Mouse (Mus musculus) embryonic facial prominence, embryonic 12.5 days (tissue): ENCODE measurements around the gene Nrde2. TPM values are rescaled to one million over a fixed set of nuclear protein-coding genes. Genes with fewer than 3 reads are reported as not detected.

ENCODE experiments used
- ATAC-seq: fragments of 200-750 bp; cut with Nextera tagmentation; 2 replicates; pipeline ENCODE4 v1.8.0; 2017; ENCODE audit not compliant: insufficient number of reproducible peaks, insufficient read depth, low FRiP score, low TSS enrichment
- H3K27ac ChIP-seq: fragments of 300-500 bp; sonication (generic); 2 replicates; pipeline ENCODE4 v1.5.1; 2016; ENCODE audit warnings: mild to moderate bottlenecking
- H3K27me3 ChIP-seq: fragments of 300-500 bp; sonication (generic); 2 replicates; pipeline ENCODE4 v1.6.1; 2016; ENCODE audit warnings: mild to moderate bottlenecking, moderate library complexity
- H3K36me3 ChIP-seq: fragments of 300-500 bp; sonication (generic); 2 replicates; pipeline ENCODE4 v1.6.1; 2016; ENCODE audit warnings: mild to moderate bottlenecking
- H3K4me1 ChIP-seq: fragments of 300-500 bp; sonication (generic); 2 replicates; pipeline ENCODE4 v1.6.1; 2016
- H3K4me2 ChIP-seq: fragments of 300-500 bp; sonication (generic); replicated peaks from 2 replicates; pipeline ENCODE4 v1.6.1; 2016; ENCODE audit warnings: mild to moderate bottlenecking, moderate library complexity
- H3K4me3 ChIP-seq: fragments of 300-500 bp; sonication (generic); 2 replicates; pipeline ENCODE4 v1.5.1; 2016; ENCODE audit warnings: mild to moderate bottlenecking
- H3K9ac ChIP-seq: fragments of 300-500 bp; sonication (generic); 2 replicates; pipeline ENCODE4 v1.6.1; 2016; ENCODE audit warnings: mild to moderate bottlenecking, moderate library complexity
- H3K9me3 ChIP-seq: fragments of 300-500 bp; sonication (generic); 2 replicates; pipeline ENCODE4 v1.6.1; 2016; ENCODE audit warnings: mild to moderate bottlenecking, moderate library complexity
- WGBS: fragments of 180-500 bp; shearing (Covaris S2); methylation state at CpG from one replicate; pipeline ENCODE4 v1.1.7; 2016; 5-methylcytosine and 5-hydroxymethylcytosine counted together
- polyA plus RNA-seq: library from polyadenylated mRNA; unstranded; fragments of >200 nt; fragmentation: Nextera tagmentation; extraction: Ambion mirVana; gene quantifications from 2 replicates; pipeline ENCODE4 v1.2.1, GENCODE M21; 2016

Nrde2 gene
- polyA plus RNA-seq, 1 experiment from 2014 or later: 16.7 TPM

DNA sequence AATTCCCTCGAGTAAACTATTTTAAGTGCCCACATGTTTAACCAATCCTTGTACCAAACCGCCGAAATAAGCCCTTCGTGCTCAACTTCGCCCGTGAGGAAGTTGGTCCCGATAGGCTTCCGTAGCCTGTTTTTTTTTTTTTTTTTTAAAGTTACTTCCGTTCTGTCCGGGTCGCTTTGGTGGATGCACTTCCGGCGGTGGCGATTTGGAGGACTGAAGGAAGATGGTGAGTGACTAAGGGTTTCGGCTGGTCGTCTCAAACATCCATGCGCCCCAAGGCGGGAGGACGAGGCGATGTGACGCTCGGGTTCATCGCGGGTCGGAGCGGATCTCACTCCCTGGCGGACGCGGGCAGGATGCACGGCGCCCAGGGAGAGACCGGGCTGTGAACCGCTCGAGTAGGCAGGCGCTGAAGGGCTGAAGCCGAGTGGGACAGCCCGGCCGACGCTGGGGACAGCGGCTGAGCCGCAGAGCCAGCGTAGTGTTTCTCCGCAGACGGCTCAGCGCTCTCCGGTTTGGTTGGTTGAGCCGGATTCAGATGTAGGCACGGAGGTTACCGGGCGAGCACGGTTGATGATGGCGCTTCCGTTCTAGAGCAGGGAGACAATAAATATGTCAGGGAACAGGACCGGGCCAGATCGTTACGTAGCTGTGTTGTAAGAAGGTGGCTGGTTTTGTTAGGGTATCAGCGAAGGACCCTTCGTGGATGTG lies 49.3 kb downstream of the Nrde2 start, which contains the start of gene Psmc1:
Psmc1 (plus strand) TSS at position 169 of the 711 bp plus-strand sequence.
- ATAC-seq: peak; percentile 47
- peaks cover 10% of the 10 kb centered on the region for H3K4me1 ChIP-seq
- H3K36me3 ChIP-seq: peaks cover 27% of the 10 kb centered on the region
- no peaks in the 10 kb centered on the region for H3K9me3 ChIP-seq
- H3K4me3 ChIP-seq: peak within 1 kb of the TSS; percentile 97
- peak within 1 kb of the TSS; percentile 82 for H3K27ac ChIP-seq
- no peaks in the 10 kb centered on the region for H3K27me3 ChIP-seq
- WGBS: under 1% methylated on average over 58 of the region's 58 CpGs
- H3K4me2 ChIP-seq: peak within 1 kb of the TSS; percentile 89
- H3K9ac ChIP-seq: peak within 1 kb of the TSS; percentile 91

DNA sequence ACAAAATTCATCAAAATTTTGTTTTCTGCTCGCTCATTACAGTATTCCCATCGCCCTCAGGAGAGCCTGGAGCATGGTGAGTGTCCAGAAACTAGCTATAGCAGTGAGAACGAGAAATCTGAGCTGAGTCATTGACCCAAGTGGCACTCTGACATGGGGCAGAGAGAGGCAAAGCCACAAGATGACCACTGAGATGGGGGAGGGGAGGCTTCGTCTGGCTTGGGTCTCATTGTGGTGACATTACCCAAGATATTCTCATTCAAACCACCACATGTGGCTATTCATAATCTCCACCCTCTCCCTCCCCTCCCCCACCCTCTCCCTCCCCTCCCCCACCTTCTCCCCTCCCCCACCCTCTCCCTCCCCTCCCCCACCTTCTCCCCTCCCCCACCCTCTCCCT lies 52.0 kb downstream of the Nrde2 start:
- Histone ChIP-seq H3K4me2 (no peak overlapping the region), H3K4me3 (no peak overlapping the region), H3K9ac (no peak overlapping the region), H3K27ac (no peak overlapping the region), H3K27me3 (no peaks in the 10 kb centered on the region), H3K36me3 (peaks cover 5% of the 10 kb centered on the region; the same call in 1 of the 2 replicates), H3K9me3 (no peaks in the 10 kb centered on the region), H3K4me1 (peaks cover 10% of the 10 kb centered on the region)
- 43% methylated on average over 4 of the region's 4 CpGs for WGBS
- no peak for ATAC-seq

GRCm38 (mm10) chr12:100106275-100106895 lies 53.1 kb downstream of the Nrde2 start:
- peaks cover 8% of the 10 kb centered on the region for H3K4me1 ChIP-seq
- H3K9ac ChIP-seq: no peak overlapping the region
- H3K27ac ChIP-seq: no peak overlapping the region
- no peak for ATAC-seq
- WGBS: 18% methylated on average over 15 of the region's 20 CpGs
- no peaks in the 10 kb centered on the region for H3K9me3 ChIP-seq
- H3K4me3 ChIP-seq: no peak overlapping the region
- no peak overlapping the region for H3K4me2 ChIP-seq
- no peaks in the 10 kb centered on the region for H3K27me3 ChIP-seq
- H3K36me3 ChIP-seq: no peaks in the 10 kb centered on the region

GRCm38 (mm10) chr12:100104530-100104929 lies 54.9 kb downstream of the Nrde2 start:
- H3K4me1 ChIP-seq: no peaks in the 10 kb centered on the region
- no peak overlapping the region for H3K4me2 ChIP-seq
- WGBS: 88% methylated on average over 5 of the region's 5 CpGs
- no peaks in the 10 kb centered on the region for H3K27me3 ChIP-seq
- no peak overlapping the region for H3K27ac ChIP-seq
- no peak overlapping the region for H3K9ac ChIP-seq
- H3K36me3 ChIP-seq: no peaks in the 10 kb centered on the region
- no peaks in the 10 kb centered on the region for H3K9me3 ChIP-seq
- no peak overlapping the region for H3K4me3 ChIP-seq
- ATAC-seq: no peak

GRCm38 (mm10) chr12:100101651-100102050 lies 57.8 kb downstream of the Nrde2 start:
- Histone ChIP-seq H3K9me3 (no peaks in the 10 kb centered on the region), H3K27me3 (no peaks in the 10 kb centered on the region), H3K4me1 (no peaks in the 10 kb centered on the region), H3K9ac (no peak overlapping the region), H3K27ac (no peak overlapping the region), H3K4me2 (no peak overlapping the region), H3K4me3 (no peak overlapping the region), H3K36me3 (no peaks in the 10 kb centered on the region)
- 69% methylated on average over 3 of the region's 3 CpGs for WGBS
- ATAC-seq: no peak

- 49% methylated on average over 3 of the region's 3 CpGs for WGBS
Observed at GRCm38 (mm10) chr12:100100707-100101030, 58.8 kb downstream of the Nrde2 start.

DNA sequence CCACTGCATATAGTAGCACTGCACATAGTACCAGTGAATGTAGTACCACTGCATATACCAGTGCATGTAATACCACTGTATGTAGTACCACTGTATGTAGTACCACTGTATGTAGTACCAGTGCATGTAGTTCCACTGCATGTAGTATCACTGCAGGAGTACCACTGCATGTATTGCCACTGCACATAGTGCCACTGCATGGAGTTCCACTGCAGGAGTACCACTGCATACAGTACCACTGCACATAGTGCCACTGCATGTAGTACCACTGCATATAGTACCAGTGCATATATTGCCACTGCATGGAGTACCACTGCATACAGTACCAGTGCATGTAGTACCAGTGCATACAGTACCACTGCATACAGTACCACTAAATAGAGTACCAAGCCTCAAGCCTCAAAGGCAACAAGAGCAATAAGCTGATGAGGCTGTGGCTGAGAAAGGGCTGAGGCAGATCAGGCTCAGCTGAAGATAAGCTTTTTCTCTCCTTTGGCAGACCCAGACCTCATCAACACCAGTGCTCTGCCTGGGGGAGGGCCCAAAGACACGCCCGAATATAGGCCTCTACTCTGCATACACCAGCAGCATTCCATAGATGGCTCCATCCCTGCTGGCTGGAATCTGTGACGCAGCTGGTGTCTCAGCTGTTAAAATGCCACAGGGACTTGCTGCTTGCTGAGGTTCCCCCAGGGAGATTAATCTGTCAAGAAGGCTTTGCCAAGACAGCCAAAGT lies 59.3 kb downstream of the Nrde2 start:
- 53% methylated on average over 3 of the region's 3 CpGs for WGBS
- 0 out of 2 replicates have a peak, but pooled peaks have one; percentile 48 for ATAC-seq
- Histone ChIP-seq H3K4me1 (no peaks in the 10 kb centered on the region), H3K4me2 (no peak overlapping the region), H3K4me3 (no peak overlapping the region), H3K9me3 (no peaks in the 10 kb centered on the region), H3K36me3 (no peaks in the 10 kb centered on the region), H3K9ac (no peak overlapping the region), H3K27ac (no peak overlapping the region), H3K27me3 (no peaks in the 10 kb centered on the region)

More at GRCm38 (mm10) chr12:100100707-100101030, 58.8 kb downstream of the Nrde2 start:
- Histone ChIP-seq H3K27me3 (no peaks in the 10 kb centered on the region), H3K9ac (no peak overlapping the region), H3K4me2 (no peak overlapping the region), H3K9me3 (no peaks in the 10 kb centered on the region), H3K4me1 (no peaks in the 10 kb centered on the region), H3K27ac (no peak overlapping the region), H3K36me3 (no peaks in the 10 kb centered on the region), H3K4me3 (no peak overlapping the region)
- ATAC-seq: no peak

GRCm38 (mm10) chr12:100093046-100093445 lies 66.4 kb downstream of the Nrde2 start:
- ATAC-seq: no peak
- Histone ChIP-seq H3K4me1 (peaks cover 10% of the 10 kb centered on the region), H3K27me3 (no peaks in the 10 kb centered on the region), H3K27ac (no peak overlapping the region), H3K9me3 (no peaks in the 10 kb centered on the region), H3K4me2 (no peak overlapping the region), H3K36me3 (no peaks in the 10 kb centered on the region), H3K9ac (no peak overlapping the region), H3K4me3 (no peak overlapping the region)
- 39% methylated on average over 11 of the region's 11 CpGs for WGBS

- no peaks in the 10 kb centered on the region for H3K9me3 ChIP-seq
- ATAC-seq: no peak
- WGBS: 91% methylated on average over 4 of the region's 4 CpGs
Observed at GRCm38 (mm10) chr12:100090750-100091149, 68.7 kb downstream of the Nrde2 start.

GRCm38 (mm10) chr12:100089265-100089664 lies 70.2 kb downstream of the Nrde2 start:
- H3K36me3 ChIP-seq: no peaks in the 10 kb centered on the region
- no peaks in the 10 kb centered on the region for H3K9me3 ChIP-seq
- no peak overlapping the region for H3K9ac ChIP-seq
- ATAC-seq: no peak
- H3K27ac ChIP-seq: no peak overlapping the region
- no peak overlapping the region for H3K4me3 ChIP-seq
- 85% methylated on average over 5 of the region's 5 CpGs for WGBS
- peaks cover 11% of the 10 kb centered on the region for H3K4me1 ChIP-seq
- no peaks in the 10 kb centered on the region for H3K27me3 ChIP-seq
- no peak overlapping the region for H3K4me2 ChIP-seq

More at GRCm38 (mm10) chr12:100090750-100091149, 68.7 kb downstream of the Nrde2 start:
- no peak overlapping the region for H3K9ac ChIP-seq
- H3K4me2 ChIP-seq: no peak overlapping the region
- H3K27ac ChIP-seq: no peak overlapping the region
- no peak overlapping the region for H3K4me3 ChIP-seq
- no peaks in the 10 kb centered on the region for H3K36me3 ChIP-seq
- H3K4me1 ChIP-seq: peaks cover 10% of the 10 kb centered on the region
- H3K27me3 ChIP-seq: no peaks in the 10 kb centered on the region

- no peak overlapping the region for H3K4me3 ChIP-seq
- no peak overlapping the region for H3K9ac ChIP-seq
- 91% methylated on average over 3 of the region's 3 CpGs for WGBS
- ATAC-seq: no peak
- H3K4me1 ChIP-seq: peaks cover 9% of the 10 kb centered on the region
- no peaks in the 10 kb centered on the region for H3K27me3 ChIP-seq
- no peaks in the 10 kb centered on the region for H3K36me3 ChIP-seq
- no peak overlapping the region for H3K4me2 ChIP-seq
- no peaks in the 10 kb centered on the region for H3K9me3 ChIP-seq
- H3K27ac ChIP-seq: no peak overlapping the region
Observed at GRCm38 (mm10) chr12:100088026-100088425, 71.4 kb downstream of the Nrde2 start.
